Mouse (Mus musculus) retina, embryonic 14.5 days (tissue): ENCODE measurements around the gene Chd6.
A peak's percentile ranks its signal among the peaks of the same experiment; 100 is the strongest.

ENCODE experiments used
- DNase-seq: peaks from one replicate; pipeline ENCODE4 v3.0.0-alpha.2; 2015; ENCODE audit warnings: low spot score

The Chd6 gene

DNA sequence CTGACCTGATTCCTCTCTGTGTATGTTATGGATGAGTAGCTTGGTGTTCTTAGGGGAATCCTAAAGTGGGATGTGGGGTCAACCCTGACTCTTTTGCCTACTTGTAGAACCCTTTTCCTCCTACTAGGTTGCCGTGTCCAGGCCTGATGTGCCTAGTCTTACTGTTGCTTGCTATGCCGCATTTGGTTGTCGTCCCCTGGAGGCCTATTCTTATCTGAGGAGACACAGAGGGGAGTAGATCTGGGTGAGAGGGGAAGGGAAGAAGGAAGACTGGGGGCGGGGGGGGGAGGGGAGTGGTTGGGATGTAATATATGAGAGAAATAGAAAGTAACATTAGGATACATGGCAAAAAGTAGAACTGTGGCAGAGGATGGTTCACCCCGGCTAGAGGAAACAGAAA lies 33.3 kb downstream of the Chd6 start:
- no peak for DNase-seq

DNA sequence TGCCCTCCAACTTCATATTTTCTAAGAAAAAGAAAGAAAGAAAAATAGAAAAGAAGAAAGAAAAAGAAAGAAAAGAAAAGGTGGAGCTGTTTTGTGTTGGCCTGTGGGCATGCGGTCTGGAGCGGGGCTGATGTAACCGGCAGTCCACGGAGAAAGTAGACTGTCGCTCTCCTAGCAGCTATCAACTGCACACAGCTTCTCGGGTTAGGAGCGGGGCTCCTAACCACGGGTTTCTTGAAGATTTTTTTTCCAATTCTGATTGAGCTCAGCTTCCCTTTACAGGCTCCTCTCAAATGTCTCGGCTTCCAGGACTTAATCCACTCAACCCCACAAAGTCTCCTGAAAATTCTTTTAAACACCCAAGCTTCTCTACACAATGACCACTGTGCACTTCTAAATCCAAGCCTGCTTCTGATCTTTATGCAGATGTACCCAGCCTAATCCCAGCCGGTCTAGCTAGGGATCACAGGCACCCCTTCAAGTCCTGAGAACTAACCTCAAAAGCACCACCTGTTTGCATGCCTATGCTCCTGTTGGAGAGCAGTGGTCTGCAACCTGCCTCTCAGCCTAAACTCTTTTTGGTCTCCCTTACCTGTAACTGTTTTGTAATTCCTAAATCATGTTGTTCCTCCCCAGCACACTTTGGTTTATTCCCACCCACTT lies 42.6 kb downstream of the Chd6 start:
- no peak for DNase-seq

DNA sequence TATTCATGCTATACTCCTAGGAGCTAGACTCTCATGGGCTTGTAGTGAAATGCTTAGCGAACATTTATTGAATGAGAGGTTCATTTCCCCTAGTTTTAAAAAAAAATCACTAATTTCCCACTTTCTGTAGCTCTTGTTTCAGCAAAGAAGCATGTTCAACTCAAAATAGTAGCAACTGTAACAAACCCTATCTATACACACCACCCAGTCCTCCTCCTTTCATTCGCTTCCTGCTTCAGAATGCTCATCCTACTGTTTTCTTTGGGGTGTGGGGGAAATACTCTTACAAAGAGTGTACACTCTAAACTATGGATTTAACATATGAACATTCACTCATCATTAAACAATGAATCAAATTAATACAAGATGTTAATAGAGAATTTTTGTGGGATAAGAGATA lies 43.3 kb downstream of the Chd6 start:
- no peak for DNase-seq

DNA sequence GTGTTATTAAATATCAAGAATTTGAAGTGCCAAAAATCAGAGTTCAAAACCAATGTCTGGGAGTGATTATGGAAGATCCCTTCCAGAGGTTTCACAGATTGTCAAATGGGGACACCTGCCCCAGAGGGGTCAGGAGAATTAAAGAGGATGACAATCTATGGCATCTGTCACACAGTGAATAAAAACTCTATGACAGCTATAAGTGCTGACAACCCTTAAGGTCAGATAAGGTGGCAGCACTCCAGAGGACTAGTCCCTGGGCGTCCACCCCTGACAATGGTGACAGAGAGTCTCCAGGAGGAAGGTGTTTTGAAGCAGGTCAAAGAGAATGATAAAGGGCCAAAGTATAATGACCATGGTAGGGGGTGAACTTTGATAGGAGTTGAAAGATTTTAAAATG lies 44.0 kb downstream of the Chd6 start:
- DNase-seq, result no peak

DNA sequence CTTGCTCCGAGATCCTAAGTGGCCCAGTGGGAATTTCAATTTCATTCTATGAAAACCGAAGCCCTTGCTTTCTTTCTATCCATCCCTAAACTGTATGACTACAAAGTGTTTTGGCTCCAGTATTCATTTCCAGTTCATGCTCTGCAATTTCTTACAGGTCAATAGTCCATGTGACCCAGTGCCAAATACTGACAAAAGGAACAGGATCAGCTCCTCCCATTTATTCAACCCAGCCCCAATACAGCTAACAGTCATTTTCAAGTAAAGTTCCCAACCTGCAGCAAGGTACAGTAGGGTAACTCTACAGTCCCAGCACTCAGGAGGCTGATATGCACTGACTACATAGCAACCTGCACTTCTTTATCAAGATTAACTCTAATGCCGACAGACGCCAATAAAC lies 50.0 kb downstream of the Chd6 start:
- peak; percentile 14 for DNase-seq

DNA sequence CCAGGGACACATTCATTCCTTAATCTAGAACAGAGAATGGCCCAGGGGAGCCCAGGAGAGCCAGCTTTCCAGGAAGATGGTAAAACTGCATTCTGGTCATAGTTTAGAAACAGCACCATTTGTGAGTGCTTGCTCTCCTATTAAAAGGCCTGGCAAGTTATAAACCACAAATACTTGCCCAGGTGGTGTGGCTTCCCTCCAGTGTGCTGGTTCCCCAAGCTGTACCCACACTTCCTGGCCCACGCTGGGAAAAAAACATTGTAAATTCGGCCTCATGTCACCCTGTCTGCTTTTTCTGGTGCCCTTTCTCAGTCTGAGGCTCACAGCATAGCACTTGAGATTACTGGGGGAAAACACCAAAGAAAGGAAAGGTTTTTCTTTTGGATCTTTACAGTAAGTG lies 55.1 kb downstream of the Chd6 start:
- DNase-seq, result no peak

DNA sequence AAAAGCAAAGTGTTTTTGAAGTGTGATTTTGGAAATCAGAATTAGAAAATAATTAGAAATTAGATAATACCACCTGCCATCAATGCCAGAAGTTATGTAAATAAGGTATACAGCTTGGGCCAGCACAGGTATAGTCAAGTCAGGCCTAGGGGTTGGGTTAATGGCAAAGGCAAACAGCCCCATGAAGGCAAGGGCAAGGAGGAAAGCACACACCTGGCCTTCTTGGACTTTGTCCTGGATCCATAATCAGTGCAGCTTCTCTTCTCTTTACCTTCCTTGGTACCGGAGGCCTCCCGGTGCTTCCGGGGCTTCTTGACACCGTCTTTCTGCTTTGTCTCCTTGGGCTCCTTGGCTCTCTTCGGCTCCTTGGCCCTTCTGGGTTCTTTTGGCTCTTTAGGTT lies 56.7 kb downstream of the Chd6 start:
- no peak for DNase-seq

DNA sequence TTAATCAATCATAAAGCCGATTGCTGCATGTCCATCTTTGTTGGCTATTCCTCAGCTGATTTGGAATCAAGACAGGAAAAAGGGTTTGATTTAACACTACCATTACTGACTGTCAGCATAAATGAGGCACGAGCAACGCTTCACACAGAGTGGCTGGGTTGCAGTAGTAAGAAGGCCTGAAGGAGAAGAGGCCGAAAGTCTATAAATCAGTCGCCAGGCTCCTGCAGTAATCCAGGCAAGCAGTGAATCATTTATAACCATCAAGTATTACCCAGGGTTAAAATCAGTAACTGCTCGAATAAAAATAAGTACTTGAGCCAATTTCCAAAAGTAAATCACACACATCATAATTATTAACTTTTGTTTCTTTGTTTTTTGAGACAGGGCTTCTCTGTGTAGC lies 59.4 kb downstream of the Chd6 start:
- no peak for DNase-seq

DNA sequence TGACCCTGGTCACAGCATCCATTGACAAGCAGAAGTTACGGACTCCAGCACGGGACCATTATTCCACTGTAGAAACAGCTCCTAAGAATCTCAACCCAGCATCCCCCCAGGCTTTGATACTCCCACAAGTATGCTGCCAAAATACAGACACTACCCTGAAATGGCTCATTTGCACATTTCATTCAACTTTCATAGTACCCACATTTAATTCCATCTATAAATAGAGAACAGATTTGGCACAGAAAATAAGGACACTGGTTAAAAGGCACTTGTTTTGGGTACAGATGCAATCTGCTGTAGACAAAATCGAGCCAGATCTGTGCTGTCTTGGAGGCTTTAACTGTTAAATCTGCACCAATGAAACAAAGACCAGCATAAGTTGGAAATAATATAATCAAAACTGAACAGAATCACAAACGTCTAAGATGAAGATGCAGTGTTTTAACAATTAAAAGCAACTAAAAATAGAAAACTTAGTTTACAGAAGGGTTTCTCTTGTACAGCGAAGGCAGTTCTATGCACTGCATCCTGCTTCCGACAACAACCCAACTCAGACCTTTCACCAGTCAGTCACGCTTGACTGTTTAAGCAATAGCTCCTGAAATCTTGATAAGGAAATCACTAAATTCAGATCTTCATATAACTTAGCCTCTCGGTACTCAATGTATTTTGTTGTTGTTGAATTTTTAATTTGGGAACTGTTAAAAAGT lies 64.2 kb downstream of the Chd6 start:
- DNase-seq, result no peak

DNA sequence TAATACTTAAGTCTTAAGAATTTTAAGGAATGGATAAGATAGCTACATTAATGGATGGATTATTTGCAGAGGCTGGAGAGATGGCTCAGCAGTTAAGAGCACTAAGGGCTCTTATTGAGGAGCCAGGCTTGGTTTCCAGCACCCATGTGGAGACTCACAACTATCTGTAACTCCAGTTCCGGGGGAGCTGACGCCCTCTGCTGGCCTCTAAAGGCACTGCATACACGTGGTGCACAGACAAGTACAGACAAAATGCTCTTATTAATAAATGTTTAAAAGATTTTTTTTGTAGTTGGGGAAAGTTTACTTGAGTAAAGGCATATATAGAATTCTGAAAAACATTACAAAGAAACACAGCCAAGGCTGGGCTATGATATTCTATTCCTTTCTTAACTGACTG lies 66.0 kb downstream of the Chd6 start:
- DNase-seq, result no peak

DNA sequence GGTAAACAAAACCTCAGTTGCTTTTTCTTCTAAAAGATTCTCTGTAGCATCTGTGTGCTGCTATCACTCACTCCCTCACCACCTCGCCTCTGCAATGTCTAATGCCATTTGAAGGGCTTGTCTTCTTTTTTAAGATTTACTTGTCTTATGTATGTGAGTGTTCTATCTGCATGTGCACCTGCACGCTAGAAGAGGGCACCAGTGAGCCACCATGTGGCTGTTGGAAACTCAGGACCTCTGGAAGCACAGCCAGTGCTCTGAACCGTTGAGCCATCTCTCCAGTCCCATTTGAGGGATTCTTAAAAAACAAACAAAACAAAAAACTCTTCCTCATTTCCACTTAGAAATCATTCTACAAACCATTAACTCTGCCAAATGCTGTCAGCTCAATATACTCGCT lies 68.1 kb downstream of the Chd6 start:
- no peak for DNase-seq

DNA sequence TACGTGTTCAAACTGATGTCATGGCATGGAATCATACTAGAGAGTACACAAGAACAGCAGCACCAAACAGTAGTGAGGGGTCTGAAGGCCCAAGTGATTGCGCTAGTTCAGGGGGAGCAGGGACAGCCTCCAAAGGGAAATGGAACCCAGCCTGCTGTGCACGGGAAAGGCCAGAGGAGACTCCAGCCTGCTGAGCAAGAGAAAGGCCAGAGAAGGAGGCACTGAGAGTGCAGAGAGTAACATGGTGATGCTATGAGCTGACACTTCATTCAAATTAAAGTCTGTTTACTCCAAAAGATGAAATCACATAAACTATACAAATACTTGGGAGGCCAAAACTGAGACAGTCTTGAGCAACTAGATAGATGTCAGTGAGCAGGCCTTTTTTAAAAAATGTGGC lies 71.1 kb downstream of the Chd6 start:
- DNase-seq, result no peak

DNA sequence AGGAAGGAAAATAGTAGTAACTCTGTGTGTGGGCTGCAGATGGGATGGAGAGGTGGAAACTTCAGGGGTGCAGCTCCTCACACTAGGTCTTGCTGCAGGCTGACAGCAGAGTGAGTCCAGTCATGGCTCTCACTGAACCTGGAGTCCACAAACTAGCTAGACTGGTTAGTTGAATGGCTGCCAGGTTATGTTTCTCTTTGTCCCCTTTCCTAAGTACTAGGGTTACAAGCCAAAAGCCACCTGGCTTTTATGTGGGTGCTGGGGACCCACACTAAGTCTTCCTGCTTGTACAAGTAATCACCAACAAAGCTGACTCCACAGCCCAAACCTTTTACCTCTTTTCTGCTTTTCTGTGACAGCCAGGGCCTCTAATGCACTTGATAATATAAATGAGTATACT lies 75.7 kb downstream of the Chd6 start:
- no peak for DNase-seq

DNA sequence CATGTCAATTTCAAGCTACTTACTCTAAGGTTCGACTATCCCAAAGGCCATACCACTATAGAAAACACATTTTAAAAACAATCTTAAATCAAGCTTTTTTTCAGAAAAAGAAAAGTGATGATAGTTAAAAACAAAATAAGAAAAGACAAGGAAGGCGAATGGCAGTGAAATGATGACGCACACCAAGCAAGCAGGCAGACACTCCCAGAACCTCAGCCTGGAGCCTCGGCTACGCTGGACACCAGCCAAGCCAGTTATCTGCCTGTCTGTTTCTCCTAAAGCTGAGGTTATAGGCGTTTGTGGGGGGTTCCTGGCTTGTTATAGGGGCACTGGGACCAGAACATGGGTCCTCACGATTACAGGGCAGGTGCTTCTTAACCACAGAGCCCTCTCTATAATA lies 76.5 kb downstream of the Chd6 start:
- no peak for DNase-seq

DNA sequence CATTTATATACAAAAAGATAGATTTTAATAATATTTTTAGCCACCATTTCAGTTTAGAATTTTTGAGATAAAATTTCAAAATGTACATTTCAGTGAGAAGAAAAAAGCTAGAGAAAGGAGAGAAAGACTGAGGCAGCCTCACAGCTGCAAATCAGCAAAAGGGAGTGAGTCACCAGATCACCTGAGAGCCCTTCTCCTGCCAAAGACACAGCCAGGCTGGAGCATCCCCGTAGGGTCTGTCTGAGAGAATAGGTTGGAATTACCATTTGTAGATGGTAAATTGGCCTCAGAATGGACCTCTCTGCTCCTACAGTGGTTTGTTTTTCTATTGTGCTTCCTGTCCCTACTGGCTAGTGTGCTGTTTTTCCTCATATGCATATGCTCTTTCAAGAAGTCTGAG lies 84.3 kb downstream of the Chd6 start:
- no peak for DNase-seq

DNA sequence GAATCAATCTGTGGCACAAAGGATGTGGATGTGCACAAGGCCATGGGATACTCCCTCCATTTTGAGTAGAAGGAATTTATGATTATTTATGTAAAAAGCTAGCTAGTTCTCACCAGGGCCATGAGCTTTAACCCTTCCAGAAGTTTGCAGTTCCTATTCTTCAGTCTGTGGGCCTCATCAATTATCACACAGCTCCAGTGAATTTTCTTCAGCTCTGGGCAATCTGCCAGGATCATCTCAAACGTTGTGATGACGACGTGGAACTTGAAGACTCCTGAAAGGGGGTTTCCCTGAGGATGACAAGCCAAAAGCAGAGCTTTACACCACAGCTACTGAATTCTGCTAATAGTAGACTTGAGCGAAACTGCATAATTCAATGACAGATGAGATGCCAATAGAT lies 91.0 kb downstream of the Chd6 start:
- DNase-seq, result no peak

DNA sequence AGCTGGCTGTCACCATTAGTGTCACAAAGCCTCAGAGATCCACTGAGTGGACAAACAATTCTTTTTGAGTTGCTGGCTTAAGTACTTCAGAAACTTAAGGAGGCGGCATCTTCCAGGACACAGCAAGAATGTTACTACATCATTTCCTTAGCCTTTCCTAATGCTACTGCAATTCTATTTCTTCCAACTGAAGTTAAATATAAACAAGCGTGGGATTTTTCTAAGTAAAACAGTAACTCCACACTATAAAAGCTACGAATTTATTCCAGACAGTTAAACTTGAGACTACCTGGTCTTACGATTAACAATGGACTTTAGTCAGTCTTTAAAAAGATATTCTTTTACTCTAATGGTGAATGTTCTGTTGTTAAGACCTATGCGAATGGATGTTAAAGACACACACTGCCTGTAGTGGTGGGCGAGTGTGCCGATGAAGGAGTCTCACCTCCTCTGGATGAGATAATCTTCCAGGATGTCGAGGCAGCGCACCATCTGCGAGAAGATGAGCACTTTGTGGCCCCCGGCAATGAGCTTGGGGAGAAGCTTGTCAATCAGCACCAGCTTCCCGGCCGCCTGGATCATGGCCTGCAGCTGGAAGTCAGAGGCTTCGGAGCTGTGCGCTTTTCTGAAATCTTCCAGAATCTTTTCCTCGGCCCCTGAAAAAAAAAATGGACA lies 96.2 kb downstream of the Chd6 start:
- no peak for DNase-seq

DNA sequence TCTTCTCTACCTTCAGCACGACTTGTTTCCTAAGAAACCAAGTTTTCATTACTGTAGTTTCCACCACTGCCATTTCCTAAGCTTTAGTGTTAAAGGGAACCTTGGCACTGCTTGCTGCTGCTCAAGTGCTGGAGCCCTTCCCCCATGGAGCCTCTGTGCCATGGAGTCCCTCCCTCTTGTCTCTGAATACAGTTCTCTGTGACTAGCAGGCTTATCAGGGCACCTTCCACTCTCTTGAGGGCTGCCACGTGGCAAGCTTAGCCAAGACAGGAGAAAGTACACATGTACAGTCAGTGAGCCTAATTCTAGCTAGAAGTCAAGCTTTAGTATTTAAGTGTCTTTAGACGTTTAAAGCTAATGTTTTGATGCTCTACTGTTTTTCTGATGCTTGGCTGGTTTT lies 104.5 kb downstream of the Chd6 start:
- no peak for DNase-seq

DNA sequence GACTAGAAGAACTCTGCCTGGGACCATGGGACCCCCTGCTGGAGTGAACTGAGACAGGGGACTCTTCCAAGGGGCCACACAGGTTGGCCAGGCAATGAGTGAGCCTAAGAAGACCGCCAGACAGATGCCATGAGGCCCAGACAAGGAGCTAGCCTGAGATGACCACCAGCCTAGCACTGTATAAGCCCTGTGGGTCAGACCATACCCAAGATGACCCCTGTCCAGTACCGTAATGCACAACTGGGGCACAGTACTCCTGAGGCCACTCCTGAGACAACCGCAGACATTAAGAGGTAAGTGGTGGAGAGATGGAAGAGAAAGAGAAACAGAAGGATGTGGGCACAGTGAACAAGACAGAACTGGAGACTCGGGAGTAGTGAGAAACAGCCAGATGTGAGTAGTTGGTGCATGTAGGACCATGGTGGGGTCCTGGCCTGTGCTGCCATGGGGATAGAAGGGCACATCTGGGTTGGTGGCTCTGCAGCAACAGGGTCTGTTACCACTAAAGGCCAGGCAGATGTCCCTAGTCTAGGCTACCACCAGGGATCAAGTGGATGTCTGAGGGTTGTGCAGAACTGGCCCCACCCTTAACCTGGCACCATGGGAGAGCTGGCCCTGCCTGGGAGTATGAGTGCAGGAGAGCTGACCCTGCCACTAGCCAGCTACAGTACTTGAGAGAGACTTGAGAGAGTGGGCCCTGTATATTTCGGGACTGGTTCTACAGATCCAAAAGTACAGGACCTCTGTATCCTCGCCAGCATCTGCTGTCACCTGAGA lies 111.7 kb downstream of the Chd6 start:
- DNase-seq, result no peak

DNA sequence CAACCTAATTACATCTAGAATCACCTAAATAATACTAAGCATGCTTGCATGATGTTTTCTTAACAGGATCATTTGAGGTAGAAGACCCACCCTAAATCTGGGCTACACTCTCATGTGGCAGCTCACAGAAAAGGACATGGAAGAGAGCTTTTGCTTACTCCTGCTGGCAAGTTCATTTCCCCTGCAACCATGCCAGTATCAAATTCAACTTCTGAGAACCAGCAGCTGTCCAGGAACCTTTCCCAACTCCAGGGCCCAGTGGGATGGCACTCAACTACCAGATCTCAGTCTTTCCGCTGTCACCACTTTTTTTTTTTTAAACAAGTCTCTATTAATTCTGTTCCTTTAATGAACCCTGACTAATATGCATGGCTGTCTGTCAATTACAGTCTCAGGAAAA lies 114.7 kb downstream of the Chd6 start:
- no peak for DNase-seq

DNA sequence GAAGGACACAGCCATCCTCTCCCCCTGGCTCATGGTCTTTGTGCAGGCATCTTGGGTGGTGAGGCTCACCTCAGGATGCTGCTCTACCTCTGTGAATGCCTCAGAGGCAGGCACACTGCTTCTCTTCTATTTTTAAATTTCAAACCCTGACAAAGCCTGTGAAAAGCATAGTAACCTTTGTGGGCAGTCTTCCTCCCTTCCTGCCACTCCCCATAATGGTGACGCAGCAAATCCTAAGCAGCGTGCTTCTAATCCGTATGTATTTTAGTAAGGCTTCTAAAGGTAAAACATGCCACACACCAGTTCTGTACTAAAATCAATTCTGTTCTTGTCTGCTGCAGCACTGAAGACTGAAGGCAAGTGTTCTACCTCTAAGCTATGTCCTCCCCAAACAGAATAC lies 116.4 kb downstream of the Chd6 start:
- no peak for DNase-seq

DNA sequence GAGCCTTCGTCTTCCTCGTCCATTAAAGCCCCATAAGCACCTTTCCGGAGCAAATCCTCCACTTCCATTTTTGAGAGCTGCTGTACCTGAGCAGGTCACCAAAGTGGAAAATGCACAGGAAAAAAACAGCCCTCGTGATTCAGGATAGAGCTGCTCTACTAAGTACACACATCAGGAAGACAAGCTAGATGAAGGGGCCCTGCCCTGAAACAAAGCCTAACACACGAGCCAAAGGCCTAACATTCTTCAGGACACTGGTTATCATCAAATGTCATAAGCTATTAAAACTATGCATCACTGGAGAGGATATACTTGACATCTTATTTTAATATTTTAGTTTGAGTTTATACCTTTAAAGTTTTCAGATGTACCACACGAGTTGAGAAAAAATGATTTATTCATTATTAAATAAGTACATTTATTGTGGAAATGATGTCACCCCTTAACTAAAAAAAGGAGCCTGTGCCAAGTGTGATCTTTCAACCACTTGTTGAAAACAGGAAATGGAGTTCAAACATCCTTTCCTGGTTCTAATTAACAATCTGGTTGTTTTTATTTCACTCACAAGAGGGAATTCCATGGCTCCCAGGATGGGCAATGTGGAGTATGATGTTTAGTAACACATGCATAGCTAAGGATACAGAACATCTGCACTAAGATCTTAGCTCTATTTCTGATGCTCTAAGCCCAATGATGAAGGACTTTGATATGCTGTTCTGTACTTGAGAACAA lies 118.4 kb downstream of the Chd6 start:
- DNase-seq, result no peak
